Mouse (Mus musculus) liver, embryonic 14.5 days (tissue): ENCODE measurements around the gene Pnrc2. TPM values are rescaled to one million over a fixed set of nuclear protein-coding genes. Genes with fewer than 3 reads are reported as not detected.
A peak's percentile ranks its signal among the peaks of the same experiment; 100 is the strongest.

ENCODE experiments used
- ATAC-seq: fragments of 200-750 bp; cut with Nextera tagmentation; 2 replicates; pipeline ENCODE4 v1.8.0; 2017; ENCODE audit warnings: moderate number of reproducible peaks, mild to moderate bottlenecking, moderate library complexity; ENCODE audit not compliant: insufficient read depth
- DNase-seq, 3 experiments: peaks; one replicate each; pipeline ENCODE4 v3.0.0-alpha.2; 2012 to 2013; ENCODE audit warnings: low read depth in 3 of 3, low spot score in 3 of 3
- H3K27ac ChIP-seq: fragments of 300-500 bp; sonication (generic); 2 replicates; pipeline ENCODE4 v1.5.1; 2014; ENCODE audit warnings: moderate library complexity, mild to moderate bottlenecking, control low read depth, inconsistent platforms
- H3K27me3 ChIP-seq: fragments of 300-500 bp; sonication (generic); 2 replicates; pipeline ENCODE4 v1.6.1; 2014; ENCODE audit warnings: mild to moderate bottlenecking, low read length, moderate library complexity; ENCODE audit not compliant: control insufficient read depth, insufficient read depth
- H3K36me3 ChIP-seq: fragments of 300-500 bp; sonication (generic); replicated peaks from 2 replicates; pipeline ENCODE4 v1.6.1; 2014; ENCODE audit warnings: low read depth; ENCODE audit not compliant: control insufficient read depth, insufficient read depth
- H3K4me1 ChIP-seq, 2 experiments: fragments of 200-500 bp in 1 of 2; fragments of 300-500 bp in 1 of 2; sonication (generic) in 1 of 2; replicated peaks; 2 replicates each; pipeline ENCODE4 v1.6.1; 2012 to 2014; ENCODE audit warnings: antibody characterized with exemption in 1 of 2, inconsistent platforms in 1 of 2, low read length in 1 of 2; ENCODE audit not compliant: control insufficient read depth in 2 of 2, insufficient read depth in 2 of 2
- H3K4me2 ChIP-seq: fragments of 300-500 bp; sonication (generic); 2 replicates; pipeline ENCODE4 v1.6.1; 2014; ENCODE audit warnings: low read depth, mild to moderate bottlenecking, control low read depth, moderate library complexity
- H3K4me3 ChIP-seq, 2 experiments: fragments of 200-500 bp in 1 of 2; fragments of 300-500 bp in 1 of 2; sonication (generic) in 1 of 2; 2 replicates each; pipeline ENCODE4 v1.5.1; 2012 to 2014; ENCODE audit warnings: low read depth in 2 of 2, low read length in 2 of 2, mild to moderate bottlenecking in 2 of 2, control low read depth in 1 of 2, inconsistent platforms in 1 of 2, moderate library complexity in 1 of 2; ENCODE audit not compliant: insufficient read depth in 1 of 2
- H3K9ac ChIP-seq: fragments of 300-500 bp; sonication (generic); replicated peaks from 2 replicates; pipeline ENCODE4 v1.6.1; 2014; ENCODE audit warnings: mild to moderate bottlenecking, control low read depth, moderate library complexity
- H3K9me3 ChIP-seq: fragments of 300-500 bp; sonication (generic); 2 replicates; pipeline ENCODE4 v1.6.1; 2016; ENCODE audit warnings: low read length, mixed read lengths; ENCODE audit not compliant: control insufficient read depth
- CTCF ChIP-seq: IDR thresholded peaks from 2 replicates; pipeline ENCODE4 v1.5.1; 2016; ENCODE audit warnings: antibody characterized with exemption, low read depth, control low read depth
- EP300 ChIP-seq: IDR thresholded peaks from 2 replicates; pipeline ENCODE4 v1.6.1; 2016; ENCODE audit warnings: antibody characterized with exemption, low read depth
- WGBS: fragments of 180-500 bp; shearing (Covaris S2); extraction: QIAGEN DNeasy Blood & Tissue Kit; methylation state at CpG from one replicate; pipeline ENCODE4 v1.1.7; 2014; ENCODE audit not compliant: insufficient replicate concordance; 5-methylcytosine and 5-hydroxymethylcytosine counted together
- polyA plus RNA-seq, 2 experiments: library from polyadenylated mRNA; depleted of rRNA in 1 of 2; stranded (reverse) in 1 of 2; unstranded in 1 of 2; fragments of >200 nt; fragmentation: Nextera tagmentation in 1 of 2; extraction: Ambion mirVana in 1 of 2; gene quantifications; 2 replicates each; pipeline versions ENCODE4 v1.2.1 to v1.2.3; 2012 to 2014

Gene Pnrc2
- polyA plus RNA-seq, 2 experiments: 43.4 to 80.2 TPM

DNA sequence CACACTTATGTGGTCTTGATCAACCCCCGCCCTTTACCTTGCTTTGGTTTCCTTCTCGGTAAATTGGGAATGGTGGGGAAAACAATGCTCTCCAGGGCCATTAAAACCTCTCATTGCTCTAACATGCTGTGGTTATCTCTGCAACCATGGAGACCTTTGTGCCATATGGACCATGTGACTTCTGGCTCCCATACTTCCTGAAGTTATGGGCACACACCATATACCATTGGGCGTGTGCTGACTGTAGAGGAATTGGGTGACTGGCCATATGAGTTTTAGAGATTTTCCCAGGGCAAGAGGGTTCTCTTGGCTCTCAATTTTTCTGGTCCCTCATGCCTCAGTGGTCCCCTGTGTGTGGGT, 45.6 kb upstream of the Pnrc2 start:
- Histone ChIP-seq H3K27ac (no peak overlapping the region), H3K4me2 (no peak overlapping the region), H3K9ac (no peak overlapping the region), H3K27me3 (no peaks in the 10 kb centered on the region), H3K36me3 (no peaks in the 10 kb centered on the region), H3K4me1 (peaks cover 4 to 13% of the 10 kb centered on the region in 2 experiments; a peak in 3 of 4 replicates), H3K9me3 (no peaks in the 10 kb centered on the region), H3K4me3 (no peak overlapping the region)
- ATAC-seq (no peak), DNase-seq (no peak)
- WGBS: 63% methylated on average over 3 of the region's 3 CpGs
- no peak for TF ChIP-seq EP300
- TF ChIP-seq CTCF: no peak

DNA sequence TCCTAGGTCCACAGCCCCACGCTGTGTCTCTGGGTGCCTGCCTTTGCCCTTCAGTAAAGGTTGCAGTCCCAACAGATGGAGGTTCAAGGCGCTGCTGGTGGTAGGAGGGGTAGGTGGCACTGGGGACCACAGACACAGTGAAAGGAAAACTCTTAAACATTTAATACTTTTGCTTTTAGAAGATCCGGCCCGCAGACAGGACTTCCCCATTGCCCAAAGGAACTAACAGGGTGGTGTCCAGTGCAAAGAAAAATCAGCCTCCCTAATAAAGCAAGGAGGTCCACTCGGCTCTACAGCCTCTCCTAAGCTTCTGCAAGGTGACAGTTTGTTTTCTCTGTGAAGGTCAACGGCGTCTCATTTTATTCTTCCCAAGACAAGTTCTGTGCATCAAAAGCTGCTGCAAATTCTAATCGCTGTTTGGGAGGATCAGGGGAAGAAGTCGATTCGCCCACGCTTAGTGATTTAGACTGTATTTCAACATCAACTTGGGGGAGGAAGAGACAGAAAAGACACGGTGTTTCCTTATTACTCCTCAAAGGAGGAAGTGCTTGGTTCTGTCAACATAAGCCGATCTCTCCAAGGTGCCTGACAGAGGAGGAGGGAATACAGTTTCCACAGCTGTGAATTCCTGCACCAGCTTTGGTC, 45.1 kb upstream of the Pnrc2 start:
- ATAC-seq (no peak), DNase-seq (no peak)
- Histone ChIP-seq H3K4me3 (no peak overlapping the region), H3K27ac (no peak overlapping the region), H3K4me1 (peaks cover 4 to 15% of the 10 kb centered on the region in 2 experiments; a peak in 3 of 4 replicates), H3K4me2 (no peak overlapping the region), H3K36me3 (no peaks in the 10 kb centered on the region), H3K27me3 (no peaks in the 10 kb centered on the region), H3K9ac (no peak overlapping the region), H3K9me3 (no peaks in the 10 kb centered on the region)
- 45% methylated on average over 13 of the region's 13 CpGs for WGBS
- no peak for TF ChIP-seq CTCF
- TF ChIP-seq EP300: no peak

DNA sequence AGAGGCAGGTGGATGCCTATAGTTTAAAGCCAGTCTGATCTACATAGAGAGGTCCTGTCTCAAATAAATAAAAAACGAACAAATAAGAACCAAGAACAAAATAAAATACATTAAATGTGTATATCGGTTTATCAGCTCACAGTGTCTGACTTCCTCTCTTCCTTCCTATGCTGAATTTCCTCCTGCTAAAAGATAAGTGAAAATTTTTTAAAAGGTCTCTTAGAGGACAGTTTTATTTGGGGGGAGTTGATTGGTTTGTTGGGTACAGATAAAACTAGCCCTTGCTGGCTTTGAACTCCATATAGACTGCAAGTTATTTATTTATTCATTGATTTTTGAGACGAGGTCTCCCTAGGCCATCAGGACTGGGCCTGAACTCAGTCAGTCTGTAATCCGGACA, 39.8 kb upstream of the Pnrc2 start:
- Histone ChIP-seq H3K27ac (no peak overlapping the region), H3K27me3 (no peaks in the 10 kb centered on the region), H3K9ac (no peak overlapping the region), H3K4me2 (0 out of 2 replicates have a peak overlapping the region, but pooled peaks have one; percentile 6), H3K4me3 (no peak overlapping the region), H3K9me3 (no peaks in the 10 kb centered on the region), H3K4me1 (peaks cover 9 to 22% of the 10 kb centered on the region in 2 experiments), H3K36me3 (no peaks in the 10 kb centered on the region)
- 15% methylated on average over 4 of the region's 4 CpGs for WGBS
- ATAC-seq (no peak), DNase-seq (no peak)
- peak; percentile 27; the same call in 1 of the 2 replicates for TF ChIP-seq EP300
- TF ChIP-seq CTCF: no peak

DNA sequence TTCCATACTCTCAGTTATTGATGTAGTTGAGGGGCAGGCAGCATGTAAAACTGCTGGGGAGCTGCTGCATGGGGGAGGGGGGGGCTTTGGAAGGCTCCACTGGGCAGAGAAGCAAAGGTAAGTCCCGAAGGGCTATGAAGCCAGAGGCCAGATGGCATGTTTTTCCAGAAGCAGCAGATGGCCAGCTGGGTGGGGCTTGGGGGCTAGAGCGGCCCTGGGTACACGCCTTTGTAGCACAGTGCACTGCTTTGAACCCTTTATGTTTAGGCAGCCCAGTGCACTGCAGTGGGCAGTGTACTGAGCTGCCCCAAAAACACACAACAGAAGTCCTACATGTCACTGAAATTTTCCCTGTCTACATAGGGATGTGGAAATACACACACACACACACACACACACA, 39.2 kb upstream of the Pnrc2 start:
- H3K36me3 ChIP-seq: no peaks in the 10 kb centered on the region
- no peak overlapping the region for H3K27ac ChIP-seq
- no peak for TF ChIP-seq CTCF
- no peak for TF ChIP-seq EP300
- WGBS: 19% methylated on average over 3 of the region's 3 CpGs
- H3K27me3 ChIP-seq: no peaks in the 10 kb centered on the region
- H3K9ac ChIP-seq: no peak overlapping the region; the same call in 1 of the 2 replicates
- no peaks in the 10 kb centered on the region for H3K9me3 ChIP-seq
- DNase-seq (no peak), ATAC-seq (peak; percentile 31; the same call in 1 of the 2 replicates)
- H3K4me1 ChIP-seq: peaks cover 9 to 20% of the 10 kb centered on the region in 2 experiments
- no peak overlapping the region for H3K4me2 ChIP-seq
- H3K4me3 ChIP-seq: no peak overlapping the region

DNA sequence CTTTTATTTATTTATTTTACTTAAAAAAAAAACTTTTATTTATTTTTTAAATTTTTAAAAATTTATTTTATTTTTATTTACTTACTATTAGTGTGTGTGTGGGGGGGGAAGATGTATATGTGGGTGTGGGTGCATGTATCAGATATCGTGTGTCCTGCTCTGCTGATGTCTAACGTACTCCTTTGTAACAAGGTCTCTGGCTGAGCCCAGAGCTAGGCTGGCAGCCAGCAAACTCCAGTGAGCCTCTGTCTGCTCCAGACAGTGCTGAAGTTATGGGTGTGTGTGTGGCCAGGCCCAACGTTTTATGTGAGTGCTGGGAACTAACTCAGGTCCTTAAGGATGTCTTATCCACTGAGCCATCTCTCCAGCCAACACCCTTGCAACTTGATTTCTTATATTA, 38.5 kb upstream of the Pnrc2 start:
- TF ChIP-seq CTCF: no peak
- TF ChIP-seq EP300: no peak
- H3K27ac ChIP-seq: no peak overlapping the region
- no peak for DNase-seq
- H3K4me1 ChIP-seq: peaks cover 9 to 20% of the 10 kb centered on the region in 2 experiments
- H3K4me3 ChIP-seq: no peak overlapping the region
- no peaks in the 10 kb centered on the region for H3K27me3 ChIP-seq
- H3K36me3 ChIP-seq: no peaks in the 10 kb centered on the region
- WGBS: 13% methylated on average over 3 of the region's 3 CpGs
- H3K9me3 ChIP-seq: no peaks in the 10 kb centered on the region
- peak overlapping the region; percentile 18; the same call in 1 of the 2 replicates for H3K4me2 ChIP-seq
- no peak overlapping the region; the same call in 1 of the 2 replicates for H3K9ac ChIP-seq
- peak; percentile 32; the same call in 1 of the 2 replicates for ATAC-seq
